Mouse (Mus musculus) E14TG2a.4 (cell line): Measurements from ENCODE around the gene Drosha.

Source experiments
- H3K27me3 ChIP-seq: 2 replicates; pipeline ENCODE4 v1.6.1; 2014; ENCODE audit warnings: low read length, control low read depth; ENCODE audit not compliant: insufficient read depth
- H3K36me3 ChIP-seq: 2 replicates; pipeline ENCODE4 v1.6.1; 2014; ENCODE audit warnings: low read length, control low read depth; ENCODE audit not compliant: insufficient read depth
- H3K4me1 ChIP-seq: replicated peaks from 2 replicates; pipeline ENCODE4 v1.6.1; 2014; ENCODE audit warnings: low read depth, low read length, control low read depth
- H3K4me3 ChIP-seq: replicated peaks from 2 replicates; pipeline ENCODE4 v1.5.1; 2014; ENCODE audit warnings: mild to moderate bottlenecking, low read length
- H3K9me3 ChIP-seq: 2 replicates; pipeline ENCODE4 v1.6.1; 2014; ENCODE audit warnings: low read length, control low read depth
- CTCF ChIP-seq: conservative IDR thresholded peaks from 2 replicates; pipeline ENCODE4 v1.5.1; 2014; ENCODE audit warnings: low read length
- NANOG ChIP-seq: IDR thresholded peaks from 2 replicates; pipeline ENCODE4 v1.6.1; 2014; ENCODE audit warnings: borderline replicate concordance, low read length, mixed read lengths
- POU5F1 ChIP-seq: IDR thresholded peaks from 2 replicates; pipeline ENCODE4 v1.6.1; 2014; ENCODE audit warnings: low read length, borderline replicate concordance

Drosha gene

GRCm38 (mm10) chr15:12824197-12824952 lies at the start of gene Drosha, which contains the start of gene 6030458C11Rik:
TSS of gene Drosha (plus strand) at chr15:12824815.
TSS of gene 6030458C11Rik (minus strand) at chr15:12824649.
- no peak for TF ChIP-seq POU5F1
- TF ChIP-seq NANOG, result no peak
- no peak for TF ChIP-seq CTCF
- peak within 1 kb of the TSS; percentile 96 for H3K4me3 ChIP-seq
- H3K27me3 ChIP-seq, result no peaks in the 10 kb centered on the region
- peaks cover 66% of the 10 kb centered on the region for H3K4me1 ChIP-seq
- H3K9me3 ChIP-seq, result no peaks in the 10 kb centered on the region
- peaks cover 77% of the 10 kb centered on the region for H3K36me3 ChIP-seq

- Histone ChIP-seq H3K4me1 (no peaks in the 10 kb centered on the region), H3K36me3 (no peaks in the 10 kb centered on the region), H3K27me3 (peaks cover 7% of the 10 kb centered on the region; the same call in 1 of the 2 replicates), H3K4me3 (no peak overlapping the region), H3K9me3 (peaks cover 6% of the 10 kb centered on the region)
- no peak for TF ChIP-seq CTCF
- no peak for TF ChIP-seq NANOG
- TF ChIP-seq POU5F1, result no peak
Observed at GRCm38 (mm10) chr15:12781296-12781695, 43.3 kb upstream of the Drosha start.

DNA sequence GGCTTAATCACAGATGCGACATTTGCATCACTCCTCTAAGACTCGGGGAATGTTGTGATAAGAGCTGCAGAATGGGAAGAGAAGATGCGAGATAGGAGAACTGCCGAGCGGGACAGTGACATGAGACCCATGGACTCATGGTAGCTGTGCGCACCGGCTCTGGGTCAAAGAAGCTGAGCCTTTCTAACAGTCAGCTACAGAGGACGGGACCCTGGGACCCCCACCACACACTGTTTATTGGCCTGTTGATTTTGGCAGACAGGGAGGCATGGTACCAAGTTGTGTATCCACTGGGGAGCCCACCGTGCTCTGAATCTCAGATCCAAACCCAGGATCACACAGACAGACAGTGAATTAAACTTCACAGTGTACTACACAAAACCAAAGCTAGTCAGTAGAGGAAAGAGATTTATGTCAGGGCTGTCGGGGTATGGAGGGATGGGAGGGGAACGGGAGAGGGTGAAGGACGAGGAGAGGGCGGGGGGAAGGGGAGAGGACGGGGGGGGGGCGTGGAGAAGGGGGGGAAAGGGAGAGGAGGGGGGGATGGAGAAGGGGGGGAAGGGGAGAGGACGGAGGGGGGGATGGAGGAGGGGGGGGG lies 42.8 kb upstream of the Drosha start:
- TF ChIP-seq NANOG (no peak), POU5F1 (no peak), CTCF (no peak)
- H3K4me1 ChIP-seq, result no peaks in the 10 kb centered on the region
- peaks cover 7% of the 10 kb centered on the region; the same call in 1 of the 2 replicates for H3K27me3 ChIP-seq
- H3K4me3 ChIP-seq, result no peak overlapping the region
- H3K9me3 ChIP-seq, result peaks cover 2% of the 10 kb centered on the region
- no peaks in the 10 kb centered on the region for H3K36me3 ChIP-seq

GRCm38 (mm10) chr15:12788536-12788935 lies 36.1 kb upstream of the Drosha start:
- no peak overlapping the region for H3K4me3 ChIP-seq
- H3K36me3 ChIP-seq, result no peaks in the 10 kb centered on the region
- no peaks in the 10 kb centered on the region for H3K9me3 ChIP-seq
- peaks cover 18% of the 10 kb centered on the region for H3K4me1 ChIP-seq
- H3K27me3 ChIP-seq, result no peaks in the 10 kb centered on the region; the same call in 1 of the 2 replicates
- TF ChIP-seq POU5F1, result no peak
- no peak; the same call in 1 of the 2 replicates for TF ChIP-seq CTCF
- TF ChIP-seq NANOG, result no peak

DNA sequence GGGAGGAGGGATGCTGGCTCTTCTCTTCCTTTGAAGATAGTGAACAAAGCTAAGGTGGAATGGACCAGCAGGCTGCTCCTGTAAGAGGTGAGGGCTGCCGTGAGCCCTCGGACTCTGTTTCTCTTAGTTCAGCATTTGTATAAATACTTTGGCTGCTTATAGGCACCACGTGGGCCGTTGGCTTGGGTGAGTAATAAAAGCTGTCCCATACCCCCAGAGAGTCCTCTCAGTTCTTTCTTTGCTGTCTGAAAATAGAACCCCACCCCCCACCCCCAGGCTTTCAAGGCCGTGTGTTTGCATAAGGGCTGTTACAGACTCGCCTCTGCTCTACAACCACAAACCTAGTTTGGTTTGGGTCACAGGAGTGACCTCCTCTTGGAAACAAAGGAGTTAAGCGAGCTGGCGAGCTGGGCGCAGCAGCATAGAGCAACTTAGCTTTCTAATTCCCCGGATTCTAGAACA lies 35.2 kb upstream of the Drosha start:
- no peak for TF ChIP-seq POU5F1
- no peak for TF ChIP-seq NANOG
- TF ChIP-seq CTCF, result no peak
- no peaks in the 10 kb centered on the region for H3K9me3 ChIP-seq

GRCm38 (mm10) chr15:12794311-12794710 lies 30.3 kb upstream of the Drosha start:
- TF ChIP-seq CTCF, result no peak
- no peak for TF ChIP-seq NANOG
- no peak for TF ChIP-seq POU5F1
- peaks cover 21% of the 10 kb centered on the region for H3K4me1 ChIP-seq
- H3K27me3 ChIP-seq, result no peaks in the 10 kb centered on the region
- H3K36me3 ChIP-seq, result no peaks in the 10 kb centered on the region
- no peak overlapping the region for H3K4me3 ChIP-seq
- H3K9me3 ChIP-seq, result no peaks in the 10 kb centered on the region

More for the DNA sequence above, 35.2 kb upstream of the Drosha start:
- Histone ChIP-seq H3K4me1 (peaks cover 18% of the 10 kb centered on the region), H3K36me3 (no peaks in the 10 kb centered on the region), H3K4me3 (no peak overlapping the region), H3K27me3 (no peaks in the 10 kb centered on the region; the same call in 1 of the 2 replicates)

DNA sequence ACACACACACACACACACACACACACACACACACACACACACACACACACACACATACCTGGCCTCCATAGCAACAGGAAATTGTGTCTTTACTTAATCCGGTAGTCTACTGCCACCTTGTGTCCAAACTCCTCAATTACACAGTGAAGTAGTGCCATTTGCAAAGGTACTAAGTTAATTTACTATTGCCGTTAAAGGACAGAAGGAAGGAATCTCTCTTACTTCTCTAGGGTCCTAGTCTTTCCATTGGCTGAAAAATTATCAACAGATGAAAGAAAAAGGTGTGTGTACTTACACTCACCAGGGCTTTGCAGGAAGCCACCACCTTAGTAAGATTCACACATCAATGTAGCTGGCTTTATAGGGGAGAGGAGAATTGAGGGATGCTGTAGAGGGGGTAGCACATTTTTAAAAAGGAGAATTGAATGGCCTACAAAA lies 29.1 kb upstream of the Drosha start:
- no peaks in the 10 kb centered on the region for H3K27me3 ChIP-seq
- no peaks in the 10 kb centered on the region for H3K36me3 ChIP-seq
- H3K4me3 ChIP-seq, result no peak overlapping the region
- peaks cover 9% of the 10 kb centered on the region for H3K4me1 ChIP-seq
- TF ChIP-seq CTCF, result peak; percentile 68
- TF ChIP-seq NANOG, result no peak
- H3K9me3 ChIP-seq, result no peaks in the 10 kb centered on the region

- no peaks in the 10 kb centered on the region for H3K36me3 ChIP-seq
- no peaks in the 10 kb centered on the region for H3K27me3 ChIP-seq
- no peak for TF ChIP-seq NANOG
- no peak for TF ChIP-seq POU5F1
- no peak for TF ChIP-seq CTCF
- peak overlapping the region; percentile 48 for H3K4me3 ChIP-seq
- H3K4me1 ChIP-seq, result 0 out of 2 replicates have a peak, but pooled peaks cover 8% of the 10 kb centered on the region
- no peaks in the 10 kb centered on the region for H3K9me3 ChIP-seq
Observed at GRCm38 (mm10) chr15:12795909-12796470, 28.6 kb upstream of the Drosha start.
